Mouse (Mus musculus): ENCODE data around the gene Tbc1d32.
"Not testable (repeated sequence)": the region's sequence is repeated elsewhere in the genome, so short reads cannot be mapped to it uniquely, and the experiment has no call there.

Tbc1d32 gene

GRCm38 (mm10) chr10:56228568-56229209, at the start of gene Tbc1d32:
Gene Tbc1d32, minus strand, starts transcription at chr10:56228689.
- in situ Hi-C loops (cut with MseI, MboI) = no loop called here

- in situ Hi-C loops (cut with MseI, MboI) = no loop called here
Observed at GRCm38 (mm10) chr10:56227771-56228275, 666 bp downstream of the Tbc1d32 start.

GRCm38 (mm10) chr10:56215797-56216196, 12.7 kb downstream of the Tbc1d32 start:
- in situ Hi-C loops (cut with MseI, MboI) = no loop called here

DNA sequence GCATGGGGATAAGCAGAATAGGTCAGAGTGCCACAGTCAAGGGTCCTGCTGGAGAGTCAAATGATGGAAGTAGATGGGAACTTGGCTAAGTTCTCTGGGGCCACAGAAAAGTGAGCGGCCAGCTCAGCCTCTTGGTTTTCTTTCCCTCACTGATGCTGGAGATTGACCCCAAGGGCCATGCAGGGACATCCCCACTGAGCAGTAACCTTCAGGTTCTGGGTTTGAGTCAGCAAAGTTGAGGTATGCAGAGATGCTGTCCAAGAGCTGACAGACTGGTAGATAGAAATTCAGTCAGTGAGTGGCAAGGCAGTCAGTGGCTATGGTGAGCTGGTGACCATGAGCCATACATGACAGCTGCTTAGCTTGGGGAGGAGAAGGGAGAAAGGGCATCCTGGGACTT, 18.1 kb downstream of the Tbc1d32 start:
- in situ Hi-C loops (cut with MseI, MboI) = no loop called here

DNA sequence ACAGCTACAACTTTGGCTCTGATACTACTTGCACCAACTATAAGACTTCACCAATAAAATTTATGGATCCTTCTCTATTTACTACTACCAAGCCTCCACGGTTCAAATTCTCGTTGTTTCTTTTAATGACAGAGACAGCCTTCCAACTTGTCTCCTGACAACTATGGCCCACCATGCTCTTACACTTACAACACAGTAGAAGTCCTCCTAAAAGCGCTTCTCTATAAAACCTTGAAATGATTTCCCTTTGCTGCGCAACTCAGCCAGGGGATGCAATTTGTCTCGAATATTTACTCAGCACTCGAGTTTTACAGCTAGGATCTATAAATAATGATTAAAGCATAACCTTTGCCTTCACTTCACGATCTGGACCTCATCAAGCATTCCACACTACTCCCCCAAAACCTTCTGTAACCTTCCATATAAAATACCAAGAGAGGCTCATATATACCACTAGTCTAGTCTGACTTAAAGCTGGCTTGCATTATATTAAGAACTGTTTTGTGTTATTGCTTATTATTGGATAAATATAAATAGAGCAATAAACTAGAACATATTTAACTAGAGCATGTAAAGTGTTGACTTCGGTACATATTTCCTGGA, 21.6 kb downstream of the Tbc1d32 start:
- in situ Hi-C loops (cut with MseI, MboI) = no loop called here

DNA sequence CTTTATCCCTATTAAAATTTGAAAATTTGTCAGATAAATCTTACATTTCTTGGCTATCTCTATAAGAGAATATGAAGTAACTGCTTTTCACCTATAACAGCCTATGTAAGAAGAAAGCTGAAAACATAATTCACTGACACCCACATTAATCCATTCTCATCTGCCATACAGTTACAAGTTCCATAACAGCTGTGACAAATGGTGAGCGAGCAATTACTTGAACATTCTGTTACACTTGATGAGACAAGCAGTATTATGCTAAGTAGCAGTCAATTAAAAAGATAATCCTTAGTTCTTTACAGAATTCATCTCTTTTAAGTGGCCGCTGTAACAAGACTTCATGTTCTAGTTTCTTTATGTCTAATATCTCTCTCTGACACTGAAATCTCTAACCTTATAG, 24.1 kb downstream of the Tbc1d32 start:
- in situ Hi-C loops (cut with MseI, MboI) = no loop called here

DNA sequence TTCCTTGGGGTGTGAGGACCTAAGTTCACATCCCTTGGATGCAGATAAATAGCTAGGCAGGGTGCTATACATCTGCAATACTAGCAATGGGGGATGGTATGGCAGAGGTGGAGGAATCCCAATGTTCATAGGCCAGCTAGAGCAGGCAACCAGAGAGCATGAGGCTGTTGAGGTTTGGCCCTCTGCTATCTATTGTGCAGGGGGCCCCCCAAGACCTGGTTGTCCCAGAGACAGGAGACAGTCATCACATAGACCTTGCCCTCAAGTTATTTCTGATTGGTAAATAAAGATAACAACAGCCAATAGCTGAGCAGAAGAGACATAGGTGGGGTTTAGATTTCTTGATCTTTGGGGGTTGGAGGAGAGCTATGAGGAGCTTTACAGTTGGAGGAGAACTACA, 28.6 kb downstream of the Tbc1d32 start:
- in situ Hi-C loops (cut with MseI, MboI) = no loop called here

DNA sequence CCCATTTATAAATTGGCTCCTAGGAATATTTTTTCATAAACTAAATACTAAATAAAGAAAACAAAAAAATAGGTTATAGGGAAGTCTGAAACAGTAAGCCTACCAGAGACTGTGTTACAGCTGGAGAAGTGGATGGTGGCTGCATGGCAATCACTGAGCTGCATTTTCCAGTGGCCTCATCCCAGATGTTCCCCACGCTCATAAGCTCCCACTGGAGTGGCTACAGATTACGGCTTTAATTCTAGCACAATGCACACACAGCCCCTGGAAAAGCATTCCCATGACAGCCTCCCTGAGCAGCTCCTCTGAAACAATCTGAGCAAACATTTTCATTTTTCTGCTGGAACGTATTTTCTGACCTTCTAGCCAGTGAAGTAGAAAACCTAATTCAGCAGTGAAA, 29.8 kb downstream of the Tbc1d32 start:
- in situ Hi-C loops (cut with MseI, MboI) = no loop called here

DNA sequence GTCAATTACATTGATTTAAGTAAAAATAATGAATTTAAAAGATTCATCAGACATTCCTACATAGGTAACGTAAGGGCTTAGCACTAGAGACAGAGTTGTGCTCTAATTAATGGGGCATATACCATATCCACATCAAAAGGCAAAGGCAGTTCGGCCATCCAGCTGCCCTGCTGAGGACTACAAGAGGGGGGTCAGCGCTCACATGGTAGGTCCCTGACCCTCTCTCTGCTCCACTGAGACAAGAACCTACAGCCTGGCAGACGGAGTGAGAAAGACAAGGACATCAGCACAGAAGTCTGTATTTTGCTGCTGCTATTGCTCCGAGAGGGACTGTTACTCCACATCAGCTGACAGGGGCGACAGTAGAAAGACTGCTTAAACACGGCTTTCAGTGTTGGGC, 34.2 kb downstream of the Tbc1d32 start:
- in situ Hi-C loops (cut with MseI, MboI) = no loop called here

GRCm38 (mm10) chr10:56181727-56182126, 46.8 kb downstream of the Tbc1d32 start:
- in situ Hi-C loops (cut with MseI, MboI) = no loop called here

- in situ Hi-C loops (cut with MseI, MboI) = no loop called here
Observed at GRCm38 (mm10) chr10:56173184-56173583, 55.3 kb downstream of the Tbc1d32 start.

DNA sequence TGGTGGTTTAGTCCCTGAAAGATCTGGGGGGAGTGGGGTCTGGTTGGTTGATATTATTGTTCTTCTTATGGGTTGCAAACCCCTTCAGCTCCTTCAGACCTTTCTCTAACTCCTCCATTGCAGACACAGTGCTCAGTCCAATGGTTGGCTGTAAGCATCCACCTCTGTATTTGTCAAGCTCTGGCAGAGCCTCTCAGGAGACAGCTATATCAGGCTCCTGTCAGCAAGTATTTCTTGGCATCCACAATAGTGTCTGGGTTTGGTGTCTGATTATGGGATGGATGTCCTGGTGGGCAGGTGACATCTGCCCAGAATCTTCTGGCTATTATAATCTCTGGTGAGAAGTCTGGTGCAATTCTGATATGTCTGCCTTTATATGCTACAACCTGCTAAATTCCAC, 60.8 kb downstream of the Tbc1d32 start:
- in situ Hi-C loops (cut with MseI, MboI) = not testable (repeated sequence)

GRCm38 (mm10) chr10:56165758-56166157, 62.7 kb downstream of the Tbc1d32 start:
- in situ Hi-C loops (cut with MseI, MboI) = no loop called here

- in situ Hi-C loops (cut with MseI, MboI) = no loop called here
Observed at GRCm38 (mm10) chr10:56164411-56164810, 64.1 kb downstream of the Tbc1d32 start.

DNA sequence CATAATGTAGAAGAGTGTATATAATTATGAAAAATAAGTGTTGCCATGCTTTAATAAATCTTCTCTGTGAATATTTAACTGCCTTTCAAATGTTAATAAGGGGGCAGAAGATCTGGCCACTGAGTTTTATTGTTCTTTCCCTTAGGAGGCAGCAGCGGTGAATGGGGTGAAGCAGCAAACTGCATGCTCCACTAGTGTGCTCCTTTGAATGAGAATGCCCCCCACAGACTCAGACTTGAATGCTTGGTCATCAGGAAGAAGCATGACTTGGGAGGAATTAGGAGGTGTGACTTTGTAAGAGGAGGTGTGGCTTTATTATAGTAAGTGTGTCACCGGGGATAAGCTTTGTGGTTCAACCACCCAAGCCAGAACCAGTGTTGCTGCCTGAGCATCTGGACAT, 69.7 kb downstream of the Tbc1d32 start:
- in situ Hi-C loops (cut with MseI, MboI) = no loop called here

DNA sequence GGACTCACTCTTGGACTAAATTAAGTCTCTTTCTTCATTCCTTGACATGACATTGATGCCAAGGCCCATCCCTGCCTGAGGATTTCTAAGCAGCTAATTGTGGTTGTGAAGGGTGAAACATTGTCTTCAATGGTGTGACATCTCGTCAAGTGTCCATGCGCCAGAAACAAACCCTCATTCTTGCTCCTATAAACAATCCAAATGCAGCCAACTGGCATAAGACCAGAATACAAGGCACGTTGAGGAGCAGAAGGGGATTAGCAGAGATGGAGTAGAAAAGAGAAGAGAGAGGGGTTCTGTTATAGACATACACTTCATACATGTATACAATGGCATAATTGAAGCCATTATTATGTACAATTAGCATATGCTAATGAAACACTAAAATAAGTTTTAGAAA, 70.3 kb downstream of the Tbc1d32 start:
- in situ Hi-C loops (cut with MseI, MboI) = no loop called here

GRCm38 (mm10) chr10:56156956-56157355, 71.5 kb downstream of the Tbc1d32 start:
- in situ Hi-C loops (cut with MseI, MboI) = no loop called here

GRCm38 (mm10) chr10:56148920-56149319, 79.6 kb downstream of the Tbc1d32 start:
- in situ Hi-C loops (cut with MseI, MboI) = no loop called here

GRCm38 (mm10) chr10:56137191-56137590, 91.3 kb downstream of the Tbc1d32 start:
- in situ Hi-C loops (cut with MseI, MboI) = no loop called here

GRCm38 (mm10) chr10:56129642-56130041, 98.8 kb downstream of the Tbc1d32 start:
- in situ Hi-C loops (cut with MseI, MboI) = no loop called here

- in situ Hi-C loops (cut with MseI, MboI) = no loop called here
Observed at GRCm38 (mm10) chr10:56126972-56127371, 101.5 kb downstream of the Tbc1d32 start.

- in situ Hi-C loops (cut with MseI, MboI) = loop anchor here (25.0 kb wide), 1 partner anchor 222 kb away; no protein-coding TSS in a partner anchor
Observed at GRCm38 (mm10) chr10:56115636-56116180, 112.8 kb downstream of the Tbc1d32 start.
